Mouse (Mus musculus) spleen, adult 10 weeks (tissue): ENCODE measurements around the gene Krt25. TPM values are rescaled to one million over a fixed set of nuclear protein-coding genes. Genes with fewer than 3 reads are reported as not detected.

Source experiments
- polyA plus RNA-seq: library from polyadenylated mRNA; stranded (reverse); fragments of 350-450 nt; fragmentation: Illumina TruSeq; extraction: RNeasy Lipid Tissue Mini Kit (QIAGEN cat#74804); gene quantifications from one replicate; pipeline ENCODE4 v1.2.3, GENCODE M21; 2015; ENCODE audit warnings: low replicate concordance; ENCODE audit not compliant: insufficient read depth

Gene Krt25
- polyA plus RNA-seq = not detected

GRCm38 (mm10) chr11:99322851-99323250 lies at the start of gene Krt25:
Krt25 (minus strand) TSS chr11:99322951.

GRCm38 (mm10) chr11:99351004-99351403 lies 28.3 kb upstream of the Krt25 start, which contains the start of gene Krt27:
Krt27 (minus strand) TSS chr11:99351104.

GRCm38 (mm10) chr11:99337866-99338265 lies 15.1 kb upstream of the Krt25 start, which contains the start of gene Krt26:
Krt26 (minus strand) TSS chr11:99337966.

GRCm38 (mm10) chr11:99284833-99285312 lies 37.9 kb downstream of the Krt25 start, which contains the start of gene Krt24:
Krt24 (minus strand) TSS chr11:99285262.

Other genes with a start within 250 kb of the Krt25 start
- gene Tns4, start 233.6 kb downstream of the Krt25 start, polyA plus RNA-seq = 0.44 TPM
- 86.0 TPM for gene Ccr7, start 167.9 kb downstream of the Krt25 start, polyA plus RNA-seq
- gene Smarce1, start 91.9 kb downstream of the Krt25 start, polyA plus RNA-seq = 150 TPM
- 4.5 TPM for gene Krt222, start 78.9 kb downstream of the Krt25 start, polyA plus RNA-seq
- gene Krt24, start 37.7 kb downstream of the Krt25 start, polyA plus RNA-seq = not detected
- gene Krt26, start 15.0 kb upstream of the Krt25 start, polyA plus RNA-seq = not detected
- not detected for gene Krt27, start 28.2 kb upstream of the Krt25 start, polyA plus RNA-seq
- not detected for gene Krt28, start 52.0 kb upstream of the Krt25 start, polyA plus RNA-seq
- 6.0 TPM for gene Krt10, start 66.4 kb upstream of the Krt25 start, polyA plus RNA-seq
- not detected for gene Krt12, start 99.3 kb upstream of the Krt25 start, polyA plus RNA-seq
- gene Krt20, start 115.2 kb upstream of the Krt25 start, polyA plus RNA-seq = 1.9 TPM
- gene Krt23, start 170.2 kb upstream of the Krt25 start, polyA plus RNA-seq = not detected
- gene Krt39, start 198.4 kb upstream of the Krt25 start, polyA plus RNA-seq = not detected
- not detected for gene Krt40, start 220.2 kb upstream of the Krt25 start, polyA plus RNA-seq
- not detected for gene Krtap3-3, start 227.9 kb upstream of the Krt25 start, polyA plus RNA-seq
- not detected for gene Krtap3-2, start 233.9 kb upstream of the Krt25 start, polyA plus RNA-seq
- not detected for gene Gm11939, start 236.5 kb upstream of the Krt25 start, polyA plus RNA-seq
- not detected for gene Krtap3-1, start 243.7 kb upstream of the Krt25 start, polyA plus RNA-seq